9 mouse cellular contexts compared by ENCODE assay signal in the genomic region with DNA sequence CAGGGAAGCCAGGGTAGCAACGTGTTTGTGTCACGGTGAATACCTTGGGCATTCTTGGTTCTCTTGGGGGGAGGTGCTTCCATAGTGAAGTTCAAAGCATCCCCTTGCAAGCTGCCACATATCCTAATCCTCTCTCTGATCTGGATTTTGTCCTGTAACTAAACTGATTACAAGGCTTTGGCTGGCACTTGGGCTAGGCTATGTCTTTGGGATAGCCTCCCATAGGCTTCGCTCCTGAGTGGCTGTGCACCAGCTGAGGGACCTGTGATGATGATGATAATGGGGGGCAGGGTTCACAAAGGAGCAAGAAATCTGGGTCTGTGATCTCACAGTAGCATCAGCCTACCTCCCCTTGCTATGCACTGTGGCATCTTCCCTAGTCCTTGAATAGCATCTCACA. TPM values are rescaled to one million over a fixed set of nuclear protein-coding genes. Genes with fewer than 3 reads are reported as not detected.
DNase-seq lines count a peak whose midpoint lies in the region; ATAC-seq lines count a peak whose summit lies in the region.
"Had no signal": no experiment of that assay in that cellular context is flagged by ENCODE, and none has a peak within 500 bp of the region (broad histone marks: within the 10 kb centered on the region; RNA-seq: fewer than 3 reads in every experiment).

No protein-coding gene starts in this region.

- no peak for DNase-seq in neural tube, embryonic 11.5 days (ENCODE audit: low spot score)
- no peak for DNase-seq in neural tube, embryonic 10.5 days (ENCODE audit: extremely low spot score, low spot score)
- DNase-seq in hindbrain, embryonic 10.5 days (ENCODE audit: low spot score), result no peak
- no peak for DNase-seq in adrenal gland, adult (ENCODE audit: inconsistent age in 2 of 2, low spot score in 1 of 2)
- DNase-seq in adrenal gland, adult 2 months, result no peak
- DNase-seq: thymus, adult 2 months had no signal

- no peak overlapping the region for H3K27ac ChIP-seq in neural tube, embryonic 11.5 days (ENCODE audit: low read depth, low read length)
- H3K27ac ChIP-seq in hindbrain, embryonic 10.5 days, result peak overlapping the region; percentile 79
- H3K27ac ChIP-seq in limb, embryonic 15.5 days, result peak overlapping the region; percentile 83
- H3K27ac ChIP-seq: gastrocnemius, adult 2 months had no signal

- no peaks in the 10 kb centered on the region for H3K36me3 ChIP-seq in neural tube, embryonic 11.5 days (ENCODE audit: control insufficient read depth, insufficient read depth, low read length)
- no peaks in the 10 kb centered on the region for H3K36me3 ChIP-seq in hindbrain, embryonic 10.5 days
- H3K36me3 ChIP-seq in limb, embryonic 15.5 days, result no peaks in the 10 kb centered on the region

- no peak overlapping the region for H3K9ac ChIP-seq in neural tube, embryonic 11.5 days (ENCODE audit: low read length)
- no peak overlapping the region for H3K9ac ChIP-seq in limb, embryonic 15.5 days

- no peaks in the 10 kb centered on the region for H3K9me3 ChIP-seq in neural tube, embryonic 11.5 days (ENCODE audit: control insufficient read depth, low read length)
- H3K9me3 ChIP-seq in hindbrain, embryonic 10.5 days, result no peaks in the 10 kb centered on the region
- no peaks in the 10 kb centered on the region for H3K9me3 ChIP-seq in limb, embryonic 15.5 days

- 0 out of 2 replicates have a peak overlapping the region, but pooled peaks have one; percentile 4 for H3K4me2 ChIP-seq in neural tube, embryonic 11.5 days (ENCODE audit: low read depth)
- H3K4me2 ChIP-seq in limb, embryonic 15.5 days, result peak overlapping the region; percentile 43

- peaks cover 5% of the 10 kb centered on the region; the same call in 1 of the 2 replicates for H3K4me1 ChIP-seq in neural tube, embryonic 11.5 days (ENCODE audit: control insufficient read depth, insufficient read depth, low read length)
- peaks cover 32% of the 10 kb centered on the region for H3K4me1 ChIP-seq in hindbrain, embryonic 10.5 days (replicated peaks)
- H3K4me1 ChIP-seq in limb, embryonic 15.5 days, result peaks cover 36% of the 10 kb centered on the region

- 51% methylated on average over 3 of the region's 3 CpGs for WGBS in neural tube, embryonic 11.5 days
- WGBS in hindbrain, embryonic 10.5 days, result 47% methylated on average over 3 of the region's 3 CpGs
- 37% methylated on average over 3 of the region's 3 CpGs for WGBS in limb, embryonic 15.5 days

- no peaks in the 10 kb centered on the region for H3K27me3 ChIP-seq in neural tube, embryonic 11.5 days (ENCODE audit: control insufficient read depth, insufficient read depth, low read length)
- no peaks in the 10 kb centered on the region for H3K27me3 ChIP-seq in hindbrain, embryonic 10.5 days (ENCODE audit: insufficient read depth, poor library complexity, severe bottlenecking)
- no peaks in the 10 kb centered on the region for H3K27me3 ChIP-seq in limb, embryonic 15.5 days

- no peak overlapping the region for H3K4me3 ChIP-seq in neural tube, embryonic 11.5 days (ENCODE audit: low read depth, low read length)
- peak overlapping the region; percentile 38 for H3K4me3 ChIP-seq in hindbrain, embryonic 10.5 days
- peak overlapping the region; percentile 17 for H3K4me3 ChIP-seq in limb, embryonic 15.5 days

- ATAC-seq in neural tube, embryonic 11.5 days (ENCODE audit: insufficient read depth, low FRiP score, low TSS enrichment), result no peak
- ATAC-seq in limb, embryonic 15.5 days (ENCODE audit: insufficient number of reproducible peaks, low FRiP score, low TSS enrichment, low read depth), result no peak
- ATAC-seq in erythroblast, adult 5-6 weeks (replicated peaks; ENCODE audit: low FRiP score, poor library complexity, severe bottlenecking), result no peak

RNA-seq across cellular contexts. Expression of gene Rasl11b, which starts 33.1 kb away (rescaled TPM):
- polyA plus RNA-seq in neural tube, embryonic 11.5 days (2014; fragmentation: Nextera tagmentation; extraction: Ambion mirVana), result 38.7 and 41.3 TPM in 2 replicates
- polyA plus RNA-seq in hindbrain, embryonic 10.5 days (2016; fragmentation: Nextera tagmentation; extraction: Ambion mirVana), result 30.5 and 32.7 TPM in 2 replicates
- 126 and 133 TPM in 2 replicates for polyA plus RNA-seq in limb, embryonic 15.5 days (2015; fragmentation: Nextera tagmentation; extraction: Ambion mirVana)
- total RNA-seq in erythroblast, adult 5-6 weeks (2015; ENCODE audit: low replicate concordance), result 0.58 and 0.63 TPM in 2 replicates
- total RNA-seq in erythroblast, adult 5-6 weeks (2017; ENCODE audit: low replicate concordance), result 0.70 TPM in 1 of 2 replicates, not detected in the other
- 10 to 100 TPM; 16.8 to 24.3 TPM for total RNA-seq in adrenal gland, adult 2 months (2021)
- 37.4 and 41.9 TPM in 2 replicates for polyA plus RNA-seq in adrenal gland, adult 2 months (2012; rRNA removed)
